Mouse (Mus musculus) liver (tissue): ENCODE results near the gene Fut9.

Source experiments
- DNase-seq: peaks from one replicate; pipeline ENCODE4 v3.0.0-alpha.2; 2020; ENCODE audit warnings: mixed read lengths

The Fut9 gene

GRCm38 (mm10) chr4:25645580-25645979, 154.5 kb downstream of the Fut9 start:
- DNase-seq: no peak

- DNase-seq: no peak
These were observed 158.1 kb downstream of the Fut9 start for GRCm38 (mm10) chr4:25641993-25642392.

GRCm38 (mm10) chr4:25633262-25633661, 166.8 kb downstream of the Fut9 start:
- no peak for DNase-seq

- DNase-seq: no peak
These were observed 171.9 kb downstream of the Fut9 start for GRCm38 (mm10) chr4:25628113-25628512.

GRCm38 (mm10) chr4:25627467-25627866, 172.6 kb downstream of the Fut9 start:
- no peak for DNase-seq

GRCm38 (mm10) chr4:25627039-25627438, 173.0 kb downstream of the Fut9 start:
- no peak for DNase-seq

- DNase-seq: no peak
These were observed 176.9 kb downstream of the Fut9 start for GRCm38 (mm10) chr4:25623176-25623575.

- no peak for DNase-seq
These were observed 182.7 kb downstream of the Fut9 start for GRCm38 (mm10) chr4:25617301-25617700.

- no peak for DNase-seq
These were observed 186.6 kb downstream of the Fut9 start for GRCm38 (mm10) chr4:25613426-25613825.

- DNase-seq: no peak
These were observed 189.6 kb downstream of the Fut9 start for GRCm38 (mm10) chr4:25610481-25610880.

GRCm38 (mm10) chr4:25593218-25593617, 206.8 kb downstream of the Fut9 start:
- DNase-seq: no peak
